Mouse (Mus musculus): ENCODE measurements at regions not wholly inside any gene's neighbourhood (a gene's known extent, or its start where the extent isn't known, plus 50 kb on each side); places are given as distances from the start of the nearest gene placed in this dataset.

- TF ChIP-seq CTCF (IDR thresholded peaks at IDR 0.05; ENCODE audit: low read depth): no peak
- no peak for TF ChIP-seq EP300 (IDR thresholded peaks at IDR 0.05; ENCODE audit: low read depth)
Observed at GRCm38 (mm10) chr1:64457872-64458271, 74.6 kb upstream of the Creb1 start.
